Mouse (Mus musculus): ENCODE data around the gene Col11a1. TPM values are rescaled to one million over a fixed set of nuclear protein-coding genes. Genes with fewer than 3 reads are reported as not detected.

Col11a1 gene
- total RNA-seq, 1 experiment, result 6.9 TPM

GRCm38 (mm10) chr3:114212255-114212654 is 181.9 kb downstream of the Col11a1 start:
- no peak for TF ChIP-seq ZC3H11A (IDR thresholded peaks at IDR 0.05; ENCODE audit: borderline replicate concordance, low read depth, low read length)
- TF ChIP-seq MAFK (IDR thresholded peaks at IDR 0.05; ENCODE audit: insufficient read depth, low read depth, low read length), result no peak
- TF ChIP-seq ZNF384 (IDR thresholded peaks at IDR 0.05; ENCODE audit: low read depth, low read length), result no peak
- no peak for TF ChIP-seq HCFC1 (IDR thresholded peaks at IDR 0.05; ENCODE audit: borderline replicate concordance, insufficient read depth, low read length)
- no peak for TF ChIP-seq CHD2 (IDR thresholded peaks at IDR 0.05; ENCODE audit: low read depth, low read length)
- Histone ChIP-seq H3K36me3 (ENCODE audit: control insufficient read depth, insufficient read depth, low read length, poor library complexity, severe bottlenecking) (no peaks in the 10 kb centered on the region), H3K9me3 (ENCODE audit: control insufficient read depth, insufficient read depth, low read depth, low read length) (no peaks in the 10 kb centered on the region), H3K9ac (ENCODE audit: insufficient read depth, low read depth, low read length, poor library complexity, severe bottlenecking) (no peak overlapping the region), H3K4me1 (ENCODE audit: control insufficient read depth in 2 of 2, insufficient read depth in 2 of 2, low read length in 2 of 2, poor library complexity in 1 of 2) (no peaks in the 10 kb centered on the region), H3K4me3 (ENCODE audit: insufficient read depth in 1 of 2, low read depth in 1 of 2, low read length in 2 of 2, poor library complexity in 1 of 2, severe bottlenecking in 1 of 2) (no peak overlapping the region), H3K27ac (ENCODE audit: insufficient read depth, low read depth, low read length, poor library complexity, severe bottlenecking) (no peak overlapping the region)
- DNase-seq (ENCODE audit: low read depth, low spot score), result no peak
- in situ Hi-C loops (cut with MboI; ENCODE audit: low sequenced_read_pairs in 2 of 2, unreplicated experiment in 2 of 2), result no loop called here

DNA sequence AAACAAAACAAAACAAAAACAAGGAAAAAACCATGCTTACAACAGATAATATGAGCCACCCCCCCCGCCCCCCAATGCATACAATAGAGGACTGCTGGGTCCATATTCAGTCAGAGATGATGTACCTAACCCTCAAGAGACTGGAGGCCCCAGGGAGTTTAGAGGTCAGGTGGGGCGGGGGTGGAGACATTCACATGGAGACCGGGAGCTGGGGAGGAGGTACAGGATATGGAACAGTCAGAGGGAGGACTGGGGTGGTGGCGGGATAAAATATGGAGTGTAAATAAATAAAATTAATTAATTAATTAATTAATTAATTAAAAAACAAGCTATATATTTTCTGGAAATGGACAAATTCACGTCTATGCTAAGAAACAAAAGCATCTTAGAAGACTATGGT is 185.8 kb downstream of the Col11a1 start:
- H3K36me3 ChIP-seq (ENCODE audit: control insufficient read depth, insufficient read depth, low read length, poor library complexity, severe bottlenecking), result no peaks in the 10 kb centered on the region
- no peak overlapping the region for H3K4me3 ChIP-seq (ENCODE audit: insufficient read depth in 1 of 2, low read depth in 1 of 2, low read length in 2 of 2, poor library complexity in 1 of 2, severe bottlenecking in 1 of 2)
- H3K9ac ChIP-seq (ENCODE audit: insufficient read depth, low read depth, low read length, poor library complexity, severe bottlenecking), result no peak overlapping the region
- H3K4me1 ChIP-seq (ENCODE audit: control insufficient read depth in 2 of 2, insufficient read depth in 2 of 2, low read length in 2 of 2, poor library complexity in 1 of 2), result no peaks in the 10 kb centered on the region
- DNase-seq (ENCODE audit: low read depth, low spot score), result no peak
- H3K9me3 ChIP-seq (ENCODE audit: control insufficient read depth, insufficient read depth, low read depth, low read length), result no peaks in the 10 kb centered on the region
- no peak overlapping the region for H3K27ac ChIP-seq (ENCODE audit: insufficient read depth, low read depth, low read length, poor library complexity, severe bottlenecking)
- no peak for TF ChIP-seq MAFK (IDR thresholded peaks at IDR 0.05; ENCODE audit: insufficient read depth, low read depth, low read length)
- no peak for TF ChIP-seq HCFC1 (IDR thresholded peaks at IDR 0.05; ENCODE audit: borderline replicate concordance, insufficient read depth, low read length)
- TF ChIP-seq CHD2 (IDR thresholded peaks at IDR 0.05; ENCODE audit: low read depth, low read length), result no peak
- TF ChIP-seq ZNF384 (IDR thresholded peaks at IDR 0.05; ENCODE audit: low read depth, low read length), result no peak
- no peak for TF ChIP-seq ZC3H11A (IDR thresholded peaks at IDR 0.05; ENCODE audit: borderline replicate concordance, low read depth, low read length)
- in situ Hi-C loops (cut with MboI; ENCODE audit: low sequenced_read_pairs in 2 of 2, unreplicated experiment in 2 of 2), result no loop called here

GRCm38 (mm10) chr3:114229501-114229900 is 199.2 kb downstream of the Col11a1 start:
- in situ Hi-C loops (cut with MboI; ENCODE audit: low sequenced_read_pairs in 2 of 2, unreplicated experiment in 2 of 2), result no loop called here
- no peak for DNase-seq (ENCODE audit: low read depth, low spot score)
- H3K4me1 ChIP-seq (ENCODE audit: control insufficient read depth in 2 of 2, insufficient read depth in 2 of 2, low read length in 2 of 2, poor library complexity in 1 of 2), result no peaks in the 10 kb centered on the region
- TF ChIP-seq MAFK (IDR thresholded peaks at IDR 0.05; ENCODE audit: insufficient read depth, low read depth, low read length), result no peak
- no peak for TF ChIP-seq CHD2 (IDR thresholded peaks at IDR 0.05; ENCODE audit: low read depth, low read length)
- no peak for TF ChIP-seq ZNF384 (IDR thresholded peaks at IDR 0.05; ENCODE audit: low read depth, low read length)
- TF ChIP-seq ZC3H11A (IDR thresholded peaks at IDR 0.05; ENCODE audit: borderline replicate concordance, low read depth, low read length), result no peak
- no peak for TF ChIP-seq HCFC1 (IDR thresholded peaks at IDR 0.05; ENCODE audit: borderline replicate concordance, insufficient read depth, low read length)
- H3K4me3 ChIP-seq (ENCODE audit: insufficient read depth in 1 of 2, low read depth in 1 of 2, low read length in 2 of 2, poor library complexity in 1 of 2, severe bottlenecking in 1 of 2), result no peak overlapping the region
- no peaks in the 10 kb centered on the region for H3K36me3 ChIP-seq (ENCODE audit: control insufficient read depth, insufficient read depth, low read length, poor library complexity, severe bottlenecking)
- no peak overlapping the region for H3K9ac ChIP-seq (ENCODE audit: insufficient read depth, low read depth, low read length, poor library complexity, severe bottlenecking)
- H3K9me3 ChIP-seq (ENCODE audit: control insufficient read depth, insufficient read depth, low read depth, low read length), result no peaks in the 10 kb centered on the region
- H3K27ac ChIP-seq (ENCODE audit: insufficient read depth, low read depth, low read length, poor library complexity, severe bottlenecking), result no peak overlapping the region
